Mouse (Mus musculus) heart, embryonic 15.5 days (tissue): Measurements from ENCODE around the gene AI464131. TPM values are rescaled to one million over a fixed set of nuclear protein-coding genes. Genes with fewer than 3 reads are reported as not detected.

ENCODE experiments used
- ATAC-seq: fragments of 200-750 bp; cut with Nextera tagmentation; replicated peaks from 2 replicates; pipeline ENCODE4 v1.8.0; 2017; ENCODE audit warnings: low read depth, moderate TSS enrichment; ENCODE audit not compliant: insufficient number of reproducible peaks, insufficient read depth, low FRiP score
- H3K27ac ChIP-seq: fragments of 300-500 bp; sonication (generic); 2 replicates; pipeline ENCODE4 v1.5.1; 2015; ENCODE audit warnings: mild to moderate bottlenecking, inconsistent platforms
- H3K27me3 ChIP-seq: fragments of 300-500 bp; sonication (generic); 2 replicates; pipeline ENCODE4 v1.6.1; 2015; ENCODE audit warnings: inconsistent platforms
- H3K36me3 ChIP-seq: fragments of 300-500 bp; sonication (generic); 2 replicates; pipeline ENCODE4 v1.6.1; 2015; ENCODE audit warnings: mild to moderate bottlenecking, inconsistent platforms
- H3K4me1 ChIP-seq: fragments of 300-500 bp; sonication (generic); replicated peaks from 2 replicates; pipeline ENCODE4 v1.6.1; 2015; ENCODE audit warnings: inconsistent platforms
- H3K4me2 ChIP-seq: fragments of 300-500 bp; sonication (generic); 2 replicates; pipeline ENCODE4 v1.6.1; 2015; ENCODE audit warnings: inconsistent platforms, mild to moderate bottlenecking, moderate library complexity
- H3K4me3 ChIP-seq: fragments of 300-500 bp; sonication (generic); 2 replicates; pipeline ENCODE4 v1.5.1; 2015; ENCODE audit warnings: mild to moderate bottlenecking, inconsistent platforms
- H3K9ac ChIP-seq: fragments of 300-500 bp; sonication (generic); 2 replicates; pipeline ENCODE4 v1.6.1; 2015; ENCODE audit warnings: mild to moderate bottlenecking, inconsistent platforms
- H3K9me3 ChIP-seq: fragments of 300-500 bp; sonication (generic); replicated peaks from 2 replicates; pipeline ENCODE4 v1.6.1; 2016; ENCODE audit warnings: inconsistent platforms
- whole genome bisulfite sequencing: fragments of 180-500 bp; shearing (Covaris S2); methylation state at CpG from one replicate; pipeline ENCODE4 v1.1.7; 2015; ENCODE audit warnings: mixed read lengths; 5-methylcytosine and 5-hydroxymethylcytosine counted together
- polyA plus RNA-seq: library from polyadenylated mRNA; unstranded; fragments of >200 nt; fragmentation: Nextera tagmentation; extraction: Ambion mirVana; gene quantifications from 2 replicates; pipeline ENCODE4 v1.2.1, GENCODE M21; 2015

The AI464131 gene
- polyA plus RNA-seq, 1 experiment from 2014 or later, result 2.7 TPM

- H3K9me3 ChIP-seq, result no peaks in the 10 kb centered on the region
- no peak overlapping the region for H3K4me2 ChIP-seq
- H3K27ac ChIP-seq, result no peak overlapping the region
- no peak for ATAC-seq
- peaks cover 43% of the 10 kb centered on the region for H3K27me3 ChIP-seq
- 37% methylated on average over 3 of the region's 3 CpGs for WGBS
- no peaks in the 10 kb centered on the region for H3K36me3 ChIP-seq
- no peak overlapping the region for H3K4me3 ChIP-seq
- peaks cover 21% of the 10 kb centered on the region for H3K4me1 ChIP-seq
- H3K9ac ChIP-seq, result no peak overlapping the region
Observed at GRCm38 (mm10) chr4:41494378-41494777, 8.5 kb downstream of the AI464131 start.

GRCm38 (mm10) chr4:41493464-41494116 lies 9.3 kb downstream of the AI464131 start:
- WGBS, result 80% methylated on average over 3 of the region's 3 CpGs
- no peak overlapping the region for H3K27ac ChIP-seq
- no peak overlapping the region for H3K9ac ChIP-seq
- H3K9me3 ChIP-seq, result no peaks in the 10 kb centered on the region
- H3K4me2 ChIP-seq, result no peak overlapping the region
- no peak overlapping the region for H3K4me3 ChIP-seq
- H3K27me3 ChIP-seq, result peaks cover 38% of the 10 kb centered on the region
- H3K36me3 ChIP-seq, result no peaks in the 10 kb centered on the region
- ATAC-seq, result no peak
- peaks cover 15% of the 10 kb centered on the region for H3K4me1 ChIP-seq

GRCm38 (mm10) chr4:41492951-41493350 lies 9.9 kb downstream of the AI464131 start:
- Histone ChIP-seq H3K27me3 (peaks cover 32% of the 10 kb centered on the region), H3K4me3 (no peak overlapping the region), H3K27ac (no peak overlapping the region), H3K4me1 (peaks cover 8% of the 10 kb centered on the region), H3K36me3 (no peaks in the 10 kb centered on the region), H3K9ac (no peak overlapping the region), H3K9me3 (no peaks in the 10 kb centered on the region), H3K4me2 (no peak overlapping the region)
- no peak for ATAC-seq
- WGBS, result 74% methylated on average over 7 of the region's 7 CpGs

GRCm38 (mm10) chr4:41481601-41482017 lies 21.3 kb downstream of the AI464131 start:
- Histone ChIP-seq H3K4me3 (no peak overlapping the region), H3K9me3 (0 out of 2 replicates have a peak, but pooled peaks cover 7% of the 10 kb centered on the region), H3K4me1 (peaks cover 12% of the 10 kb centered on the region), H3K9ac (no peak overlapping the region), H3K4me2 (no peak overlapping the region), H3K36me3 (no peaks in the 10 kb centered on the region), H3K27ac (peak overlapping the region; percentile 52), H3K27me3 (no peaks in the 10 kb centered on the region)
- WGBS, result 33% methylated on average over 6 of the region's 6 CpGs
- ATAC-seq, result peak; percentile 51; the same call in 1 of the 2 replicates

- Histone ChIP-seq H3K9me3 (no peaks in the 10 kb centered on the region), H3K9ac (no peak overlapping the region), H3K4me2 (no peak overlapping the region), H3K4me1 (peaks cover 12% of the 10 kb centered on the region), H3K27me3 (no peaks in the 10 kb centered on the region), H3K36me3 (no peaks in the 10 kb centered on the region), H3K4me3 (no peak overlapping the region), H3K27ac (peak overlapping the region; percentile 64)
- no peak for ATAC-seq
- 64% methylated on average over 8 of the region's 8 CpGs for WGBS
Observed at GRCm38 (mm10) chr4:41480254-41480653, 22.6 kb downstream of the AI464131 start.

DNA sequence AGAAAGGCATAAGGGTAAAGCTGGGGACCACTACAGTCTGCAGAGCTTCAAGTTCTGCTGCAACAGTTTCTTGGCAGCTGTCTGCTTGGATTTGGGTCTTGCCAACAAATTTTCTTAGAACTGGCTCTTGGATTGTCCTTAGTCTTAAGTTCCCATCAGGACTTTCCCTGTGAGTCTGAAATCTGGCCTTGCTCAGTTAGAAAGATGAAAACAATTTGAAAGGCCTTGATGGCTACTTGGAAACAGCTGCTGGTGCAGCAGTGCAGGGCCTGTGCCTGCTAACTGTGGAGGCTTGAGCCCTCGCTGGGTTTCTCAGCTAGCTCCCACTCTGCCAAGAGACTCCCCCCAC lies 23.4 kb downstream of the AI464131 start:
- peak overlapping the region; percentile 64 for H3K27ac ChIP-seq
- H3K4me2 ChIP-seq, result no peak overlapping the region
- no peaks in the 10 kb centered on the region for H3K27me3 ChIP-seq
- H3K9ac ChIP-seq, result no peak overlapping the region
- H3K4me1 ChIP-seq, result peaks cover 12% of the 10 kb centered on the region
- no peak overlapping the region for H3K4me3 ChIP-seq
- no peaks in the 10 kb centered on the region for H3K9me3 ChIP-seq
- 0 out of 2 replicates have a peak, but pooled peaks have one; percentile 36 for ATAC-seq
- 58% methylated on average over 1 of the region's 1 CpGs for WGBS
- H3K36me3 ChIP-seq, result no peaks in the 10 kb centered on the region

DNA sequence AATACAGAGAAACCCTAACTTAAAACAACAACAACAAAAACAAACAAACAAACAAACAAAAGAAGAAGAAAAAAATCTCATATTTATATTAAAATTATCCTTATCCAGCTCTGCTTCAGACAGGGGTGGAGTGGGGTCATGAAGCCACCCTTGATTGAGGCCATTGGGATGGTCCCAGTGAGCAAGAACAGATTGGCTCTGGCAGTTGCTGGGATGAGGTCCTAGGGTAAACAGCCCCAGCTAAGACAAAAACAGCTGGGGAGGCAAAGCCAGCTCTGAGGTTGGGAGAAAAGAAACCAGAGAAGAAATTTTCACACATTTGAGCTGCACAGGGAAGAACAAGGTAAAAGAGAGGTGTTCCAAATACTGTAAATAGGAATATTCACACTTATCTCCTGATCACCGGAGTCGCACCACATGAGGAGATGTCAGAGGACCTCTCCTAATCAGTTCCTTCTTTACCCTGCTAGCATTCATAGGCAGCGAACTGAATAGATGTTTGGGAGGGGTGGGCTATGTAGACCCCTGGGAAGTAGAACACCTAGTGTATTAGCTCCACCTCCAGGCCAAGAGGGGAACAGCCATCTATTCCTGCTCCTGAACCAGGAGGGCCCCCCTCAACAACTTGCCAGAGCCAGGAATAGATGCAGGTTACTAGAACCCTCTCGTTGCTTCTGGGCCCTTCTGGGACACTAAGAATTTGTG lies 24.0 kb downstream of the AI464131 start:
- no peak for ATAC-seq
- Histone ChIP-seq H3K4me2 (no peak overlapping the region), H3K27ac (no peak overlapping the region), H3K27me3 (no peaks in the 10 kb centered on the region), H3K4me1 (peaks cover 12% of the 10 kb centered on the region), H3K4me3 (no peak overlapping the region), H3K36me3 (no peaks in the 10 kb centered on the region), H3K9me3 (no peaks in the 10 kb centered on the region), H3K9ac (no peak overlapping the region)
- 60% methylated on average over 4 of the region's 4 CpGs for WGBS

GRCm38 (mm10) chr4:41477648-41478160 lies 25.2 kb downstream of the AI464131 start:
- no peak overlapping the region for H3K9ac ChIP-seq
- WGBS, result 75% methylated on average over 9 of the region's 9 CpGs
- no peaks in the 10 kb centered on the region for H3K27me3 ChIP-seq
- ATAC-seq, result no peak
- H3K36me3 ChIP-seq, result no peaks in the 10 kb centered on the region
- H3K4me1 ChIP-seq, result peaks cover 12% of the 10 kb centered on the region
- no peak overlapping the region for H3K27ac ChIP-seq
- no peak overlapping the region for H3K4me2 ChIP-seq
- H3K4me3 ChIP-seq, result no peak overlapping the region
- no peaks in the 10 kb centered on the region for H3K9me3 ChIP-seq

DNA sequence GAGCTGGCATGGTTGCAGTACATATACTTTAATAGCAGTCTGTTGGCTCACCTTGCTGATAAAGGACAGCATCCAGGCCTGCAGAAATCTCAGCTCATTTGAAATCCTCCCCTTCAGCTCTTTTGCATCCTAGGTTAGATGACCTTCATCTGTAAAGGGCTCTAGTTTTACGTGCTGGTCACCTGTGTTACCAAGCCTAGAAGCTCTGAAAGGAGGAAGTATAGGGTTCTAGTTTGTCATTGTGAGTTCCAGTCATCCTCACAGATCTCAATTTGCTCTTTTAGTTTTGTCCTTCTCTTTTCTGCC lies 31.5 kb downstream of the AI464131 start:
- no peaks in the 10 kb centered on the region; the same call in 1 of the 2 replicates for H3K4me1 ChIP-seq
- H3K9me3 ChIP-seq, result no peaks in the 10 kb centered on the region
- no peak overlapping the region for H3K27ac ChIP-seq
- H3K4me3 ChIP-seq, result no peak overlapping the region
- H3K36me3 ChIP-seq, result no peaks in the 10 kb centered on the region
- no peak for ATAC-seq
- H3K27me3 ChIP-seq, result no peaks in the 10 kb centered on the region
- WGBS, result 74% methylated on average over 1 of the region's 1 CpGs
- H3K9ac ChIP-seq, result no peak overlapping the region
- no peak overlapping the region for H3K4me2 ChIP-seq

DNA sequence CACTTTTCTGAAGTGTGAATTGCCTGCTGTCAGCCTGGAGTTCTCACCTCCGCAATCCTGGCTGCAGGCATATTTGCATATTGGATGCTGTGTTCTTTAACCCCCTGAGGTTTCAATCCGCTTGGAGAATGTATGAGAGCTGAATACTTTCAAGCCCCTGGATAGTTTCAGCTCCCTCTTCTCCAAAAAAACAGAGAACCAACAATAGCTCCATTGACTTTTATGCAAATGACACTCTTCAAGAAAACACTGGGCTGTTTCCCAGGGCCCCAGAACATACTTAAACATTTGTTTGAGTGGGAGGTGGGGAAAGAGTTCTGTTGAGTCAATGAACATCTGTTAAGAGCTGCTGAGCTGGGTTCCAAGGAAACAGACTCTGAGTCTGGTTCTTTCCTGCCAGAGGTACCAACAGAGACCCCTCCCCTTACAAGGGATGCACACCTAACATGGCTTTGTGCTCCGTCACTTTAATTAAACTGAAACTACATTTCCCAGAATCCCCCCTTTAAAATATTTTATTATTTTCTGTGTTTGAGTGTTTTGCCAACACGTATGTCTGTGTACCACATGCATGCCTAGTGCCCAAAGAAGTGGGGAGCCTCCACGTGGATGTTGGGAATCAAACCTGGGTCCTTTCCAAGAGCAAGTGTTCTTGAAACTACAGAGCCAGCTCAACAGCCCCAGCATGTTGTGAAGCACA lies 32.0 kb downstream of the AI464131 start:
- 50% methylated on average over 5 of the region's 5 CpGs for WGBS
- H3K27ac ChIP-seq, result no peak overlapping the region
- no peaks in the 10 kb centered on the region; the same call in 1 of the 2 replicates for H3K4me1 ChIP-seq
- H3K4me3 ChIP-seq, result no peak overlapping the region
- no peaks in the 10 kb centered on the region for H3K27me3 ChIP-seq
- no peak for ATAC-seq
- no peaks in the 10 kb centered on the region for H3K9me3 ChIP-seq
- H3K9ac ChIP-seq, result no peak overlapping the region
- no peak overlapping the region for H3K4me2 ChIP-seq
- no peaks in the 10 kb centered on the region for H3K36me3 ChIP-seq

DNA sequence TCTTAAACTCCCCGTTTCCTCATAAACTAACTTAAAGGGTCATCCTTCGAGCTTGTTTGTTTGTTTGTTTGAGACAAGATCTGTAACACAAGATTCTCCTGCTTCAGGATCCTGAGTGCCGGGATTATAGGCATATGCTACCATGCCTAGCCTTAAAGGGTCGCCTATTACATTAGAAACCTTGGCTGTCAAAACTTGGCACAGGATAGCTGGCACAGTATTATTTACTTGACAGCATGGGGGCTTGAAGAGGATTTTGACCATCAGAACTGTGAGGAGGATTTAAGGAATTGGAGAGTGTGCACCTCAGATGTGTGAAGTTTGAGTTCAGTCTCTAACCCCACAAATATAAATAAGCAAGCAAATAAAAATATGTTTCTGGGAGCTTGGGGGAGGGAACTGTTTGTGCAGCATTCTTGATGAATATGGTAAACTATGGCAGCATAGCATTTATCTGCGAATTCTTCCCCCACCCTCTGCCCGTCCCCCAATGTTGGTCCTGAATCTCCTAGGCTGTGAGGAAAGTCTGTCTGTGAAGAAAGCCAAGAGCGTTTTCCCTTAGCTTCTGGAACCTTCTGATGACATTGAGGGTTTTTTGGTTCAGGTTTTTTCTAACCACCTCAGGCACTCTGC lies 32.7 kb downstream of the AI464131 start:
- ATAC-seq, result no peak
- Histone ChIP-seq H3K27me3 (no peaks in the 10 kb centered on the region), H3K9ac (no peak overlapping the region), H3K4me1 (peaks cover 3% of the 10 kb centered on the region; the same call in 1 of the 2 replicates), H3K4me3 (no peak overlapping the region), H3K4me2 (no peak overlapping the region), H3K27ac (no peak overlapping the region), H3K9me3 (no peaks in the 10 kb centered on the region), H3K36me3 (no peaks in the 10 kb centered on the region)
- WGBS, result 55% methylated on average over 7 of the region's 7 CpGs
